Mouse (Mus musculus) left cerebral cortex, postnatal 25 days (tissue): ENCODE measurements around the gene Prkce. TPM values are rescaled to one million over a fixed set of nuclear protein-coding genes. Genes with fewer than 3 reads are reported as not detected.

Source experiments
- DNase-seq, 2 experiments: peaks; one replicate each; pipeline ENCODE4 v3.0.0; 2022; ENCODE audit warnings: low spot score in 2 of 2, mixed read lengths in 1 of 2
- intact Hi-C: fragments of 180-260 bp; cut with DNase I; formaldehyde crosslinking; loops from one replicate; pipeline ENCODE4 v1.15.1; 2025
- total RNA-seq, 2 experiments: library from RNA; stranded (reverse); gene quantifications; 2 replicates each; pipeline ENCODE4 v1.2.3; 2021

Prkce gene
- total RNA-seq, 2 experiments from 2014 or later, result 269 to 275 TPM

- no peak for DNase-seq
- intact Hi-C loops, result no loop called here
Observed at GRCm38 (mm10) chr17:86377863-86378262, 210.3 kb downstream of the Prkce start.

- no peak for DNase-seq
- intact Hi-C loops, result no loop called here
Observed at GRCm38 (mm10) chr17:86378611-86379010, 211.0 kb downstream of the Prkce start.

GRCm38 (mm10) chr17:86379405-86380137 is 212.0 kb downstream of the Prkce start:
- intact Hi-C loops, result no loop called here
- no peak for DNase-seq

- no peak for DNase-seq
- intact Hi-C loops, result no loop called here
Observed at GRCm38 (mm10) chr17:86381464-86381863, 213.9 kb downstream of the Prkce start.

GRCm38 (mm10) chr17:86382885-86383284 is 215.3 kb downstream of the Prkce start:
- DNase-seq, result no peak
- intact Hi-C loops, result no loop called here

GRCm38 (mm10) chr17:86383699-86384572 is 216.4 kb downstream of the Prkce start:
- no peak for DNase-seq
- intact Hi-C loops, result no loop called here

- peak in 1 of 2 experiments; percentile 52 for DNase-seq
- intact Hi-C loops, result no loop called here
Observed at GRCm38 (mm10) chr17:86392475-86392874, 224.9 kb downstream of the Prkce start.

GRCm38 (mm10) chr17:86393191-86393590 is 225.6 kb downstream of the Prkce start:
- no peak for DNase-seq
- intact Hi-C loops, result no loop called here

- DNase-seq, result no peak
- intact Hi-C loops, result no loop called here
Observed at GRCm38 (mm10) chr17:86397097-86397496, 229.5 kb downstream of the Prkce start.

GRCm38 (mm10) chr17:86397647-86398046 is 230.1 kb downstream of the Prkce start:
- DNase-seq, result no peak
- intact Hi-C loops, result no loop called here

GRCm38 (mm10) chr17:86398226-86398625 is 230.6 kb downstream of the Prkce start:
- no peak for DNase-seq
- intact Hi-C loops, result no loop called here

GRCm38 (mm10) chr17:86400032-86400431 is 232.4 kb downstream of the Prkce start:
- intact Hi-C loops, result no loop called here
- DNase-seq, result no peak

GRCm38 (mm10) chr17:86404795-86405501 is 237.4 kb downstream of the Prkce start:
- intact Hi-C loops, result no loop called here
- DNase-seq, result peak; percentile 47 to 86

- no peak for DNase-seq
- intact Hi-C loops, result no loop called here
Observed at GRCm38 (mm10) chr17:86405644-86406043, 238.1 kb downstream of the Prkce start.

- intact Hi-C loops, result no loop called here
- DNase-seq, result no peak
Observed at GRCm38 (mm10) chr17:86407921-86408613, 240.5 kb downstream of the Prkce start.

GRCm38 (mm10) chr17:86408614-86409006 is 241.0 kb downstream of the Prkce start:
- intact Hi-C loops, result no loop called here
- no peak for DNase-seq

- no peak for DNase-seq
Observed at GRCm38 (mm10) chr17:86409485-86409884, 241.9 kb downstream of the Prkce start.

GRCm38 (mm10) chr17:86410496-86410895 is 242.9 kb downstream of the Prkce start:
- DNase-seq, result no peak
- intact Hi-C loops, result no loop called here

More at GRCm38 (mm10) chr17:86409485-86409884, 241.9 kb downstream of the Prkce start:
- intact Hi-C loops, result no loop called here

GRCm38 (mm10) chr17:86412141-86412540 is 244.6 kb downstream of the Prkce start:
- intact Hi-C loops, result no loop called here
- no peak for DNase-seq

- DNase-seq, result no peak
- intact Hi-C loops, result loop anchor here (5.0 kb wide), 1 partner anchor 92 kb away; no protein-coding TSS in a partner anchor
Observed at GRCm38 (mm10) chr17:86414608-86415007, 247.0 kb downstream of the Prkce start.
